Mouse (Mus musculus) urinary bladder, postnatal 25 days (tissue): Measurements from ENCODE around the gene Pimreg.

Experiments used
- DNase-seq: peaks from one replicate; pipeline ENCODE4 v3.0.0; 2022; ENCODE audit warnings: low spot score

Gene Pimreg

DNA sequence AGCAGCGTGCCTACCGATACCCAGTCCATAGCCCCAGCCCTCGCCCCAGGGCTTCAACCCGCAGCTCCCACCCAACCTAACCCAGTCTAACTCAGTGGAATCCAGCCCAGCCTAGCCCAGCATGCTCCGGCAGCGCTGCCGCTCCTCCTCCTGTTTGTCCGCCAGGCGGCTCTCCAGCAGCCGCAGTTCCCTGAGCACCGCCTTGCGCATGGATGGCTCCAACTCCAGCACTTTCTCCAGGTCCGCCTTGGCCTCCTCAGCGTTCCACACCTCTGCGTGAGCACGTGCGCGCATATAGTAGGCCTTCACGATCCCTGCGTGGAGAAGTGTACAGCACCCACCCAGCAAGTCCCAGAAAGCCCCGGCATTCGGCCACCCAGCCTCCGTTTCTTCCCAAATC lies 12.7 kb upstream of the Pimreg start:
- DNase-seq: no peak

DNA sequence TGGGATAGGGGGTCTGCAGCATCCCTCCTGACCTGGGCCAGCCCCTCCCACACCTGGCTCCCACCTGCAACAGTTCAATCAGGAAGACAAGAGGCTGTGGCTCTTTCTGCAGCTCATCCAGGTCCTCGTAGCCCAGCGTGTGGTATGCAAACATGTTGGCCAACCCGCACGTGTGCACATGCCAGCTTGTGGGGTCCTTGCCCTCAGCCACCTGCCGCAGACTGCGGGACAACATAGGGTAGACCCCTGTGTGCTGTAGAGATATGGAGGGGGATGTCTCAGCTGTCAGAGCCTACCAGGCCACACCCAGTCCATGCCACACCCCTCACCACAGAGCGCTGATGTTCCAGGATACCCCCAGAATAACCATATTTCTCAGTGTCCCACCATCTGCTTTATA lies 10.5 kb upstream of the Pimreg start:
- no peak for DNase-seq

GRCm38 (mm10) chr11:72032091-72032490 lies 9.7 kb upstream of the Pimreg start:
- no peak for DNase-seq

DNA sequence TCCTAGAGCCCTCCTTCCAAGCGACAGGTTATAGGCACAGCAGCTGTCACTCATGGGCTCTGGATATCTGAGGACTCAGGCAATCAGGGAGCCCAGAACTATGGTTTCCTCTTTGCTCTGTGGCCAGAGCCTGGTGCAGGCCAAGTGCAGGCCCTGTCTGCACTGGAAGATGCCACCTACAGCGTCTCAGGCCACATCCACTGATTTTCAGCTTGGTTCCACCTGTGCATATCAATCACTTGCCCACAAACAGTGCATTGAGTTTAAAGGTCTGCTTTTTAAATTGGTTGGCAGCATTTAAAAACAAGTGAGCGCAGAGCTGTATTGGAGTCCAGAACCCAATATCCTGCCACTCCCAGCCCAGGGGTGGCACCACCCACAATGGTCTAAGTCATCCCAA lies 9.2 kb upstream of the Pimreg start:
- no peak for DNase-seq

DNA sequence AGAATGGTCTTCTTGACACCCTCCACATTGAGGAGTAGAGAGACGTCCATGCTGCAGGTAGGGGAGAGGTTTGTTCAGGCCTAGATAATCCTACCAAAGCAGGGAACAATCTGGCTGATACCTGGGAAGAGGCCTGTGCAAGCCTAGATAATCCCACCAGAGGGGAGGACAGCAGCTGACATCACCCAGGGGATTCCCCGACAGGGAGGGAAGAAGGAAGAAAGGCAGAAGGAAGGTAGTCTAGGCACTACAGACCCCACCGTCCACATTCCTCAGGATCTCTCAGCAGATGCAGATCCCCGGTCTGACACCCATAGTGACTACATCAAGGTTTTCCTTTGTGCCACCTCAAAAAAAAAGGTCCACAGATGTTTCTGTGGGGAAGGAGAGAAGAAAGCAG lies 4.4 kb upstream of the Pimreg start, which contains the start of gene Aipl1:
Gene Aipl1, minus strand, starts transcription at position 101 of the 400 bp plus-strand sequence.
- no peak for DNase-seq

- DNase-seq: peak; percentile 73
Measured at GRCm38 (mm10) chr11:72037996-72038395, 3.8 kb upstream of the Pimreg start.

DNA sequence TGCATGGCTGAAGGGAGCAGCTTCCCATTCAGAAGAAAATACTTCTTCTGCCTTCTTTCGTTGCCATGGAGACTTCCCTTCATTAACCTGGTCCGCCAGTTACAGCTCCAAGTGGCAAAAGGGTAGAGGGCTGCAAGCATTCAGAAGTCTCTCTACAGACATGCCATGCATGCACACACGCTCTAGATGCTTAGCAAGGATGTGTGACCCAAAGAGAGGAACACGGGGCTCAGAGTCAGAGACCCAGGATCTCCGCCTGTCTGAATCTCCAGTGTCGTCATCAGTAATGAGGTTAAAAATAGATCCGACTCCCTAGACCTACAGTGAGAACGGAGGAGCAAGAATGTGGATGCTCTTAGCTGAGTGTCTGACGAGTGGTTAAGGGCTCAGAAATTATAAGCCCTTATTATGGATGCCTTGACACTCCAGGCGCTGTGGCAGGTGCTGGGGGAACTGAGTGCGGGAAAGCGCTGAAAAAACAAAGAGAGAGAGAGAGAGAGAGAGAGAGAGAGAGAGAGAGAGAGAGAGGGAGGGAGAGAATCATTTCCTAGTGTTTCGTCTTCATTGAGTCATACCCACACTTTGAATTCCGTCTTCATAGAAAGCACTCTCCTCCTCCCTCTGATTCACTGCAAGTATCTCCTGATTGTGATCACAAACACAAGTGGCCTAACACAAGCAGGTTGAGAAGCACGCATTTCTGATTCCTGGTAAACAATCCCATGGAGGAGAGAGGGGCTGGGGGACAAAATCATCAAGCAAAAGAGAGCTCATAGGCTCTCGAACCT lies 2.0 kb upstream of the Pimreg start:
- no peak for DNase-seq

DNA sequence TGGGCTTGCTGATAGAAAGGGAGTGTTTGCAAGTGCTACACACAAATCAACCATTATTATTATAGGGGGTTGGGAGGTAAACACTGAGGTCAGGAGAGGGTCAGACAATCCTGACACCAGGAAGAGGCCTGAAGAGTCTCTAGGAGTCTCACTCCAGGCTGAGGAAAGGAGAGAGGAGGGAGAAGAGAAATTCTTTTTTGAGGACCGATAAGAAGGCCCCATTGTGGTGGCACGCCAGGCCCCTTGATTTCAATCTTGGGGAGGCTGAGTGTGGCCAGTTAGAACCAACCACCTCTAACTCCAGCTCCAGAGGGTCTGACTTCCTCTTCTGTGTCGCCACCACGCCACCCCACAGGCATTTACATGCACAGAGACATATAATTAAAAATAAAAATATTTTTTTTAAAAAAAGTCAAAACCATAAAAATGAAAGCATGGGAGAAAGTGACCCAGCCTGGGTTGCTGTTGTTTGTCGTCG lies 503 bp upstream of the Pimreg start:
- no peak for DNase-seq

GRCm38 (mm10) chr11:72042631-72043030 lies 799 bp downstream of the Pimreg start:
- no peak for DNase-seq

DNA sequence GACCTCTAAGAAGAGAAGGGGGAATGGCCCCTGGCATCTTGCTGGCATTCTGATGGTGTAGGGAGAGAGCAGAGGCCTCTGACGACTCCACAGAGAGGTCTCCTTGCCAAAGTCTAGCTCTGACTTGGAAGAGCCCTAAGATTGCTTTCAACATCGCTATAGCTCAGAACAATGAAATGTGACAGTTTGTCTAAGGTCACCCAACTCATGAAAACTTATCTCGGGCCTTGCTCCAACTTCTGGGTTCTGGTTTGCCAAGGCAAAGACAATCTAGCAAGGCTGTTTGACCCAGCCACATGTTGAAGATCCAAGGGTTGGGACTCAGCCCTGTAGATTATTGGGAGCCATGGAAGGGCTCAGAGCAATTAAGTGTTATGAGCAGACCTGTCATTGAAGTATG lies 2.4 kb downstream of the Pimreg start:
- DNase-seq: no peak

- DNase-seq: no peak
Measured at GRCm38 (mm10) chr11:72048730-72049129, 6.9 kb downstream of the Pimreg start.

DNA sequence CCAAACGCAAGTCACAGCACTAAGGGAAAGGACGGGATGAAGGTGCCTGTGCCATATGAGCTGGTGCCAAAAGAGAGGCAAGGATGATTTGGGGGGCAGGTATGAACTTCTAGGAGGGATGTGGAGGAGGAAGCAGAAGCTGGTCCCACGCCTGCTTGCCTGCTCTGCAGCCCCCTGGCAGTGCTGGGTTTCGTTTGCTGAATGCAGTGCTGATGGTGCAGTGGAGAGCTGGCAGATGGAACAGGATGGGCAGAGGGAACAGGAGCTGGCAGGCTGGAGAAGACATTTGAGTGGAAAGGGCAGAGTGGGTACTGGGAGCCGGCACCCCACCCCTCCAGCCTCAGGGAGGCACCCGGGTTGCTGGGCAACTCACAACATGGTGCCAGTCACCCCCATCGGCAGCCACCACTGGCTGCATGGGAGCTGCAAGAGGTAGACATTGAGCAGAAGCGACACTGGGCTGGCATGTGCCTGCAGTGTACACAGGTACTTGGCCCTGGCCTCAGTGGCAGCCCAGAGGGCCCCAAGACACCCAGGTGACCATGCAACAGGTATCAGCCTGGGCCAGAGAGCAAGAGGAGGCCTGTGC lies 7.4 kb downstream of the Pimreg start:
- DNase-seq: no peak

GRCm38 (mm10) chr11:72050168-72050894 lies 8.5 kb downstream of the Pimreg start:
- DNase-seq: no peak

DNA sequence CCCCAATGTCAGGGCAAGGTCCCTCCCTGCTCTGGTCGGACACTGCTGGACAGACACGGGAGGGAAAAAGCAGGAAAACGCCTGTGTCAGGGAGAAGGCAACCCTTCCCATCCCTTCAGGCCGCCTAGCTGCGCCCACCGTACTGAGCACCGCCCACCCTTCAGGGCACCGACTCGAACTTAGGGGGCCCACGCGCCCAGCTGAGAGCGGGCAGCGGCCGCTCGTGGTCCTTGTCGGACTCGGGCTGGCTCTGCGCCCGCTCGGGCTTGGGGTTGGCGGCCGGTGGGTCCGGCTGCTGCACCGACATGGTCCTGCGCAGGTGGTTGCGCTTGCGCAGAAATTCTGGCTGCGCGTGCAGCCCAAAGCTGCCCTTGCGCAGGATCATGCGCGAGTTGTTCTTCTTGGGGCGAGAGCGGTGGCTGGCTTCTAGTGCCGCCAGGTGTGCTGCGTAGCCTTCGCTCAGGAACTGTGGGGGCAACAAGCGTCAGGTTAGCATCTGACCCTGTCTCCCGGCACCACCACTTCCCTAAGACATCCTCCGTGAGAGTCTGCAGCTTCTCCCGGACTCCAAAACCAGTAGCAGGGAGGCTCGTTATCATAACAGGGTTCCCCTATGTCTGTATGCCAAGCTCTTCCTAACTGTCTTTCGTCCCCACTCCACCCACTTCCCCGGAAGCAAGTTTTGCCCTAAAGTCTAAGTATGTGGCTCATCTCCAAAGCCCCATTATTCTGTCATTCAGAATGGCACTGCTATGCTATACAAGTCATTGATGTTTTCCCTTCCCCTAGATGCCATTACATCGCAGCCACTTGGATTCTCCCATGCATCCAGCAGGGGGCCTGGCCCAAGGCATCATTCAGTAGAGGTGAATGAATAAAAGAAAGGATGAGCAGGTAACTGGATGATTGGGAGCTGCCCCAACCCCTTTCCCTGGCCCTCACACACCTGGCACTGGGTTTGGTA lies 9.3 kb downstream of the Pimreg start:
- peak; percentile 12 for DNase-seq

- DNase-seq: no peak
Measured at GRCm38 (mm10) chr11:72052221-72052620, 10.4 kb downstream of the Pimreg start.

DNA sequence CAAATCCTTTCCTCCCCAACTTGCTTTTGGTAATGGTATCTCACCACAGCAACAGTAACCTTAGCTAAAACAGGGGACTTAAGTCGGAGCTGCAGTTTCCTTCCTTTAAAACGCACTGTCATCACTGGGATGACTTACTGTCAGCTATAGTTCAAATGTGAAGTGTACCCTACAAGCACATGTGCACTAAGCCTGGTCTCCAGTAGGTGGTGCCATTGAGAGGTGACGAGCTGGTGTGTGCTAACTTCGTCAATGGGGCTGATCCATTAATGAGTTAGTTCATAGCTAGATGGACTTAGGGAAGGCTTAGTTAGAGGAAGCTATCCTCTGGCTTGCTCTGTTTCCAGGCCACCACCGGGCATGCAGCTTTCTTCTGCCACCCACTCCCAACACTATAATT lies 10.8 kb downstream of the Pimreg start:
- peak; percentile 46 for DNase-seq

GRCm38 (mm10) chr11:72055176-72055575 lies 13.3 kb downstream of the Pimreg start:
- DNase-seq: no peak

GRCm38 (mm10) chr11:72057166-72057565 lies 15.3 kb downstream of the Pimreg start:
- DNase-seq: no peak

DNA sequence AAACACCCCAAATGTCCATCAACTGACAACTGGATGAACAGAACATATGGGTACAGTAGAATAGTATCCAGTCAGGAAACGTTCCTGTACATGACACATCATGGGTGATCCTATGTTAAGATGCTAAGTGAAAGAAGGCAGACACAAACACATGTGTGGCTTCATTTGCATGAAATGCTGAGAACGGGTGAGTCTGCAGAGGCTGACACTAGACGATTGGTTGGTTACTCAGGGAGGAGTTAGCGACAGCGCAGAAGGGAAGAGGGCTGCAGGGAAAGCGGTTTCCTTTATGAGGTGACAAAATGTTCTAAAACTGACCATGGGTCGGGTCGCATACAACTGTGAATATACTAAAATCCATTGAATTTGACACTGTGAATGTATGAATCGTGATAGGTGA lies 18.6 kb downstream of the Pimreg start:
- DNase-seq: no peak

DNA sequence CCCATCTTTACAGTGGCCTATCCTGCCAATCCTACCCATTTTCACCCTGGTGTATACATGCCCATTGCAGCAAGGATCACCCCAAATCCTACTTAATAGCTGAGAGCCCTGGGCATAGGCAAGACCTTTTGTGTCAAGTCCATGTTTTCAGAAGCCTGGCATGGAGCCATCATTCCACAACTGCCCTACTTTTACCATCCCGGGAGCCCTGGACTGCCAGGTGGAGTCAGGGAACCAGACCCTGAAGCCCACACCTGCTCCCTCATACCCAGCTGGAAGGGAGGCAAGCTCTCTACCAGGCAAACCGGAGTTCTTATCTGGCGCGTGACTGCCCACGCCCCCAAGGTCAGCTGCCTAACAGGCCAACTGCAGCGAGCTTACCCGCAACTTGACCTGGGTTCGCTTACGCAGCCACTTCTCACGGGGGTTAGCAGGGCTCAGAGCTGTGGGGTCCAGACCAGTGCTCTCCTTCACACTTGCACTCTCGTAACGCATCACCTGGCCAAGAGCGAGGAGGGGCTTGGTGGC lies 19.3 kb downstream of the Pimreg start:
- no peak for DNase-seq

DNA sequence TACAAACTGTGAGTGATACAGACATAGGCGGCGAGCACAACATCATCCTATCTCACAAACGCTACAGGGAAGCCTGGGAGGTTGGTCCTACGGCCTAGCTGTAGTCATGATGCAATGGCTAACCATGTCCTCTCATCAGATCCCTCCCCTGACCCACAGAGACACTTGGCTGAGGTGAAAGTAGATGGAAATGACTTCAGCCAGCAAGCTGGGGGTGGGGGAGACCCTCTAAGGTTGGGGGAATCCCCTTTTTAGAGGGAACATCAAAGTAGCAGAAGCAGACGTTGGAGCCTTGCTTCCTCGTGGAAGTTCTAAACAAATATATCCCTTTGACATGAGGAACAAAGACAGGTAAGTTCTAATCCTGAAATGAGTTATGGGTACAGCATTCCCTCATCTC lies 22.6 kb downstream of the Pimreg start:
- no peak for DNase-seq

- DNase-seq: no peak
Measured at GRCm38 (mm10) chr11:72065103-72065502, 23.3 kb downstream of the Pimreg start.
